Mouse (Mus musculus) forebrain, postnatal 0 days (tissue): ENCODE measurements around the gene Rbm44. TPM values are rescaled to one million over a fixed set of nuclear protein-coding genes. Genes with fewer than 3 reads are reported as not detected.
A peak's percentile ranks its signal among the peaks of the same experiment; 100 is the strongest.

Experiments
- ATAC-seq: fragments of 200-750 bp; cut with Nextera tagmentation; 2 replicates; pipeline ENCODE4 v1.8.0; 2017; ENCODE audit warnings: mild to moderate bottlenecking, moderate library complexity
- DNase-seq: peaks from one replicate; pipeline ENCODE4 v3.0.0-alpha.2; 2015
- H3K27ac ChIP-seq: fragments of 300-500 bp; sonication (generic); 2 replicates; pipeline ENCODE4 v1.5.1; 2014; ENCODE audit warnings: low read depth, mild to moderate bottlenecking, antibody characterized with exemption, low read length, moderate library complexity, mixed read lengths
- H3K27me3 ChIP-seq: fragments of 300-500 bp; sonication (generic); 2 replicates; pipeline ENCODE4 v1.6.1; 2014; ENCODE audit warnings: mild to moderate bottlenecking, low read length, mixed read lengths; ENCODE audit not compliant: insufficient read depth
- H3K36me3 ChIP-seq: fragments of 300-500 bp; sonication (generic); 2 replicates; pipeline ENCODE4 v1.6.1; 2014; ENCODE audit warnings: mild to moderate bottlenecking, moderate library complexity; ENCODE audit not compliant: insufficient read depth
- H3K4me1 ChIP-seq: fragments of 300-500 bp; sonication (generic); 2 replicates; pipeline ENCODE4 v1.6.1; 2014; ENCODE audit warnings: antibody characterized with exemption; ENCODE audit not compliant: insufficient read depth
- H3K4me2 ChIP-seq: fragments of 300-500 bp; sonication (generic); 2 replicates; pipeline ENCODE4 v1.6.1; 2014; ENCODE audit warnings: low read depth, mild to moderate bottlenecking, moderate library complexity
- H3K4me3 ChIP-seq: fragments of 300-500 bp; sonication (generic); 2 replicates; pipeline ENCODE4 v1.5.1; 2014; ENCODE audit warnings: low read depth, low read length, mixed read lengths
- H3K9ac ChIP-seq: fragments of 300-500 bp; sonication (generic); 2 replicates; pipeline ENCODE4 v1.6.1; 2014; ENCODE audit warnings: mild to moderate bottlenecking
- H3K9me3 ChIP-seq: fragments of 300-500 bp; sonication (generic); 2 replicates; pipeline ENCODE4 v1.6.1; 2016; ENCODE audit warnings: low read length
- CTCF ChIP-seq: sonication (generic); IDR thresholded peaks from 2 replicates; pipeline ENCODE4 v1.5.1; 2016; ENCODE audit warnings: antibody characterized with exemption, control low read depth, low read depth
- WGBS: fragments of 180-500 bp; shearing (Covaris S2); extraction: QIAGEN DNeasy Blood & Tissue Kit; methylation state at CpG from one replicate; pipeline ENCODE4 v1.1.7; 2014; 5-methylcytosine and 5-hydroxymethylcytosine counted together
- polyA plus RNA-seq: library from polyadenylated mRNA; unstranded; fragments of >200 nt; fragmentation: Nextera tagmentation; extraction: Ambion mirVana; gene quantifications from 2 replicates; pipeline ENCODE4 v1.2.1, GENCODE M21; 2015
- total RNA-seq: library from RNA; depleted of rRNA; stranded (reverse); fragments of >200 nt; gene quantifications from 2 replicates; pipeline ENCODE4 v1.2.3, GENCODE M21; 2014

Rbm44 gene
- total and polyA plus RNA-seq, 2 experiments from 2014 or later = 0.11 to 0.29 TPM

DNA sequence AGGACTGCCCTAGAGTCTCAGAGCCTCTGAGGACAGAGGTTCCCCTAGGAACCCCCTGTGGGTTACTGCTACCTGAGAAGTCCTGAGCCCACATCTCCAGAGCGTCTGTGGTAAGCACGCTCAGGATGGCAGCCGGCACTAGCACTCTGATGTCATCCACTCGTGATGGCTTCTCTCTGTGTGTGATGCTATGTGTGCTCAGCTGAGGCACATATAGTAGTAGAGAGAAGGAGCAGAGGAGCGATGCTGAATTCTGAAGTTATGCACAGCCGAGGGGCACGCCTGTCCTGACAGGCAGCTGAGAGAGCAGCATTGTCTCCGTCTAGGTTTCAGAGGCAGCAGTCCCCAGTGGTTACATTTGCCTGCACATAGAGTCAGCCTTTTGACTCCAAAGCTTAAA is 47.3 kb downstream of the Rbm44 start:
- H3K9ac ChIP-seq = no peak overlapping the region
- H3K9me3 ChIP-seq = no peaks in the 10 kb centered on the region
- no peak for TF ChIP-seq CTCF
- no peak overlapping the region for H3K4me3 ChIP-seq
- DNase-seq (no peak), ATAC-seq (no peak)
- no peaks in the 10 kb centered on the region for H3K36me3 ChIP-seq
- 79% methylated on average over 8 of the region's 8 CpGs for WGBS
- no peaks in the 10 kb centered on the region for H3K4me1 ChIP-seq
- H3K4me2 ChIP-seq = no peak overlapping the region
- no peak overlapping the region for H3K27ac ChIP-seq
- no peaks in the 10 kb centered on the region for H3K27me3 ChIP-seq

DNA sequence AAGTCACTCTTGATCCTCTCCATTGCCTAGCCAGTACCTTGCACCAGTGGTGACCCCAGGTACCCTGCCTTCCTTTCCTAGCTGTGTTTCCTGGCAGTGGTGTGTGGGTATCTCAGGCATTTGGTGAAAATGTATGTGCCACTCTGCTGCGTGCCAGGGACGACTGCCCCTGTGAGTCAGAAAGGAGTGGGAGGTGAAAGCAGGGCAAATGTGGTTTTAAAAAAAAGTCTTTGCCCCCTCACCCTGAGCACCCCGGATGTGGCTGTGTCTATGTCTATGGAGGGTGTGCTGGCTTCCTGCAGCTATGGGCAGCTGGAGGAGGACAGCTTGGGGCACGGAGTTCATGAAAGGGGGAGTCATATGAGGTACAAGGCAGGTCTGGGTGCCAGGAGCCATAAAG is 48.4 kb downstream of the Rbm44 start:
- Histone ChIP-seq H3K27me3 (no peaks in the 10 kb centered on the region), H3K9ac (no peak overlapping the region), H3K4me3 (no peak overlapping the region), H3K4me1 (no peaks in the 10 kb centered on the region), H3K36me3 (no peaks in the 10 kb centered on the region), H3K9me3 (no peaks in the 10 kb centered on the region), H3K4me2 (no peak overlapping the region), H3K27ac (no peak overlapping the region)
- TF ChIP-seq CTCF = no peak
- 82% methylated on average over 4 of the region's 4 CpGs for WGBS
- DNase-seq = no peak
- ATAC-seq = no peak

DNA sequence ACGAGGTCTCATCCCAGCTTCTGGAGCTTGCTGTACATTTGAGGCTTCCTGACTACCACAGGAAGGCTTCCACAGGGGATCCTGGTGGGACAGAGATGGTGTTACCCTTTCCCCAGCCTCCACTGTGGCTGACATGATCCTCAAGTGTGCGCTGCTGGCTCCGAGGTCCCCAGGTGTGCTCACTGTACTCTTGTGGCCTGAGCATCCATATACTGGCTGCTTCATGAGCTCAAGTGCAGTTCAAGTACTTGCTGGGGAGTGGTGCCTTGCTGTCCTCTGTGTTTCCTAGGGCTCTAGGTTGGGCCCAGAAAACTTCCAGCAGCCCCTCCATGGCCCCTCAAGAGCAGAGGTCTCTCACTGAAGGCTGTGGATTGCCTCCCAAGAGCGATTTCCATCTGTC is 48.8 kb downstream of the Rbm44 start:
- no peak for DNase-seq
- no peak for ATAC-seq
- Histone ChIP-seq H3K36me3 (no peaks in the 10 kb centered on the region), H3K4me2 (no peak overlapping the region), H3K4me1 (no peaks in the 10 kb centered on the region), H3K27me3 (no peaks in the 10 kb centered on the region), H3K4me3 (no peak overlapping the region), H3K9ac (no peak overlapping the region), H3K9me3 (no peaks in the 10 kb centered on the region), H3K27ac (no peak overlapping the region)
- TF ChIP-seq CTCF = no peak
- WGBS = 92% methylated on average over 4 of the region's 4 CpGs

DNA sequence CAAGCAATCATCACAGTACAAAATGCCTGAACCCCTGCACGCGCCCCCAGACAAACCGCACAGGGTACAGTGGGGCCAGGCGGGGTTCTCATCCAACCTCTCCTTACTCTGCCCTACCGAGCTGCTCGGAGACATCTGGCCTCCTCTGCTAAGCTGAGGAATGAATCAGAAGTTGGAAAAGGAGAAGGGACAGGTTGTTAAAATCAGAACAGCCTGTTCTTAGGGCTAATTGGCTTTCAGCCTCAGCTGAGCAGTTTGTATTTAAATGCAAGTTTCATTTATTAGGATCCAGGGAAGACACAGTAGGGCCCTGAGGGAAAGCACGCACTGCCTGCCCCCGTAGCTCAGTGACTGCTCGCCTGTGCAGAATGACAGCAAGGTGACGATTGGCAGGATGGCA is 54.9 kb downstream of the Rbm44 start:
- no peak for TF ChIP-seq CTCF
- Histone ChIP-seq H3K9ac (no peak overlapping the region), H3K27me3 (no peaks in the 10 kb centered on the region), H3K4me3 (no peak overlapping the region), H3K4me2 (no peak overlapping the region), H3K9me3 (no peaks in the 10 kb centered on the region), H3K36me3 (no peaks in the 10 kb centered on the region), H3K27ac (peak overlapping the region; percentile 45; the same call in 1 of the 2 replicates), H3K4me1 (peaks cover 7% of the 10 kb centered on the region)
- 68% methylated on average over 10 of the region's 10 CpGs for WGBS
- DNase-seq (peak; percentile 39), ATAC-seq (peak; percentile 71)

DNA sequence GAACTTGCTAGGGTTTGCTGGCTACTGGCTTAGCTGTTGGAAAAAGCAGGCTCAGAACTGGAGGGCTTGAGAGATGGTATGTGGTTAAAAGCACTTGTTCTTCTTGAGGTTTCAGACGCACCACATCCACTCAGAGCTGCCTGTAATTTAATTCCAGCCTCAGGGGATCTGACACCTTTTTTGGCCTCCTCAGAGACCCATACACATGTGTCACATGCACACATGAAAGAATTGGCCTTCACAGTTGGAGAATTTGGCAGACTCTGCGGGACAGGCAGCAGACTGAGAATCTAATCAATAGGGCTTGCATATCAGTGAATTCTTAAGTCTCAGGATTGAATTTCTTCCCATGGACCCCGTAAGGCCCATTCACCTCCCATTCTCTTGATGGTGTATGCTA is 56.2 kb downstream of the Rbm44 start:
- Histone ChIP-seq H3K27me3 (no peaks in the 10 kb centered on the region), H3K27ac (no peak overlapping the region), H3K36me3 (no peaks in the 10 kb centered on the region), H3K9ac (no peak overlapping the region), H3K4me2 (no peak overlapping the region), H3K9me3 (no peaks in the 10 kb centered on the region), H3K4me1 (peaks cover 8% of the 10 kb centered on the region), H3K4me3 (no peak overlapping the region)
- no peak for TF ChIP-seq CTCF
- ATAC-seq = no peak
- no peak for DNase-seq
- WGBS = 23% methylated on average over 3 of the region's 3 CpGs

DNA sequence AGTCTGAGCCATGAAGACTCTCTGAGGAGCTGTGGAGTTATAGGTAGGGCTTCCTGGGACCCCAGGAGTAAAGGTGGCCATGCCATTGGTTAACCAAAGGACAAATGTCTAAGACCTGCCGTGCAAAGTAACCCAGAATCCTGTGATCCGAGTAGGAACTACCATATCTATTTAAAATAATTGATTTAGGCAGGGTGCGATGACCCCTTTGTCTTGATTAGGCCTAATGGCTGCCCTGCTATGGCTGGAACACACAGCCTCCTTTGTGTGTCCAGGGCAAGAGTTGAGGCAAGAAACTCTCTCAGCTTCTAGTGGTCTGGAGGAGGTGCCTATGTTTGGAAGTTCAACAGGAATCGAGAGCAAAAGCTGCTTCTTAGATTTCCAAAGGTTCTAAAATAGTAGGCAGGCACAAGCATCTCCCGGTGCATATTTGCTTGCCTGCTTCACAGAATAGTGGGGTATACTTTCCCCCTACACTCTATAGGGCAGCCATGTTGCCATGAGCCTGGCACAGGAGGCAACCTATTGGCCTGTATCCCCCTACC is 59.4 kb downstream of the Rbm44 start:
- Histone ChIP-seq H3K27me3 (no peaks in the 10 kb centered on the region), H3K9me3 (no peaks in the 10 kb centered on the region), H3K27ac (no peak overlapping the region), H3K36me3 (no peaks in the 10 kb centered on the region), H3K4me2 (no peak overlapping the region), H3K9ac (no peak overlapping the region), H3K4me1 (peaks cover 22% of the 10 kb centered on the region), H3K4me3 (no peak overlapping the region)
- TF ChIP-seq CTCF = no peak
- ATAC-seq (no peak), DNase-seq (no peak)
- WGBS = 73% methylated on average over 5 of the region's 5 CpGs

DNA sequence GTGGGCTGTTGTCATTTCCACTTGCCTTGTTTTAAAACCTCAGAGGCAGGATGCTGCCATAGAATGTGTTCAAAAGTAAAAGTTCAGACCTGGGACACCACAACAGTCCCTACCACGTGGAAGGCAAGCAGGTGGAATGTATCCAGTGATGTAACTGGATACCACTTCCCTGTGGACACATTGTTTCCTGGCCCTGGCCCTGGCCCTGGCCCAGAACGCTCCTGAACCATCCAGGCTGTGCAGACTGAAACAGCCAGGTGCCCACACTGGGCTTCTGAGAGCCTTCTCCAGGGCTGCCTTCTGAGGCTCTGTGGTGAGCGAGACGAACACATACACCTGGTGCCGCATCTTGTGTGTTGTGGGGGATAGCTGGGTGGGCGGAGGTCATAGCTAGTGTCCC is 60.8 kb downstream of the Rbm44 start:
- WGBS = 87% methylated on average over 6 of the region's 6 CpGs
- ATAC-seq = no peak
- peak overlapping the region; percentile 73; the same call in 1 of the 2 replicates for H3K27ac ChIP-seq

DNA sequence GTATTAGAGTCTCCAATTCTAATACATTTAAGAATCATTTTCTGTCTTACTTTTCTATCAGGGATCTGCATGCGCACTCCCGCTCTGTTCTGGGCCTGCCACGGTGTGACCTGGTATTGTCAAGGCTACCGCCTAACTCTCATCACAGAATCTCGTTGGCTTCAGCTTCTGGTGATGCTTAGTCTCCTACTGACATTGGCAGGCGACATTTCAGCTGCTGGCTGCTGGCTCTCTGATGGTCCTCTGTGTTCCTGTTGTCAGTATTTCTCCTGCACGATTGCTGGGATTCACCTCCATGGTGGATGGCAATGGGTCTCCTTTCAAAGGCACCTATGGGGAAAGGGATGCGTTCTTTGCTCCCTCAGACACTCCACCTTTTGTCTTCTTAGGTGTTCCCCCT is 61.4 kb downstream of the Rbm44 start:
- DNase-seq = no peak
- no peaks in the 10 kb centered on the region for H3K36me3 ChIP-seq
- H3K4me1 ChIP-seq = peaks cover 21% of the 10 kb centered on the region
- no peak overlapping the region for H3K4me2 ChIP-seq
- WGBS = 70% methylated on average over 8 of the region's 8 CpGs
- no peak for TF ChIP-seq CTCF
- no peaks in the 10 kb centered on the region for H3K9me3 ChIP-seq
- H3K27me3 ChIP-seq = no peaks in the 10 kb centered on the region
- no peak overlapping the region for H3K4me3 ChIP-seq
- H3K27ac ChIP-seq = peak overlapping the region; percentile 73
- no peak for ATAC-seq
- H3K9ac ChIP-seq = no peak overlapping the region

More for the DNA sequence above, 60.8 kb downstream of the Rbm44 start:
- Histone ChIP-seq H3K4me3 (no peak overlapping the region), H3K27me3 (no peaks in the 10 kb centered on the region), H3K4me1 (peaks cover 24% of the 10 kb centered on the region), H3K9me3 (no peaks in the 10 kb centered on the region), H3K36me3 (no peaks in the 10 kb centered on the region), H3K9ac (no peak overlapping the region), H3K4me2 (no peak overlapping the region)
- TF ChIP-seq CTCF = no peak
- DNase-seq = no peak
